Mouse (Mus musculus): ENCODE results near the gene Rbm42. TPM values are rescaled to one million over a fixed set of nuclear protein-coding genes. Genes with fewer than 3 reads are reported as not detected.

Gene Rbm42
- 41.8 and 43.3 TPM in 2 replicates for polyA plus RNA-seq (2015; fragmentation: Nextera tagmentation; extraction: Ambion mirVana)

GRCm38 (mm10) chr7:30649591-30650540 is at the start of gene Rbm42:
Gene Rbm42, minus strand, starts transcription at chr7:30650317.
- no peak for TF ChIP-seq EP300 (IDR thresholded peaks at IDR 0.05; ENCODE audit: low read depth)
- TF ChIP-seq CTCF (IDR thresholded peaks at IDR 0.05; ENCODE audit: low read depth), result no peak
- Histone ChIP-seq H3K4me2 (ENCODE audit: low read depth, low read length) (peak within 1 kb of the TSS; percentile 93), H3K9ac (replicated peaks) (peak within 1 kb of the TSS; percentile 88), H3K27ac (ENCODE audit: low read depth) (peak within 1 kb of the TSS; percentile 82), H3K4me1 (ENCODE audit: insufficient read depth) (peaks cover 12% of the 10 kb centered on the region), H3K4me3 (ENCODE audit: low read depth, low read length) (peak within 1 kb of the TSS; percentile 79), H3K36me3 (replicated peaks; ENCODE audit: insufficient read depth, low read length) (peaks cover 44% of the 10 kb centered on the region), H3K9me3 (ENCODE audit: low read length) (no peaks in the 10 kb centered on the region), H3K27me3 (ENCODE audit: insufficient read depth, low read length) (no peaks in the 10 kb centered on the region)
- peak; percentile 100 for ATAC-seq
- WGBS (ENCODE audit: insufficient replicate concordance), result 2% methylated on average over 59 of the region's 59 CpGs
- DNase-seq, result peak; percentile 98

GRCm38 (mm10) chr7:30698589-30698988 is 48.5 kb upstream of the Rbm42 start, which contains the start of gene 2200002J24Rik:
Gene 2200002J24Rik, plus strand, starts transcription at chr7:30698926.
- H3K27ac ChIP-seq (ENCODE audit: low read depth), result peak within 1 kb of the TSS; percentile 37
- H3K27me3 ChIP-seq (ENCODE audit: insufficient read depth, low read length), result no peaks in the 10 kb centered on the region
- no peaks in the 10 kb centered on the region for H3K36me3 ChIP-seq (replicated peaks; ENCODE audit: insufficient read depth, low read length)
- peaks cover 11% of the 10 kb centered on the region for H3K4me1 ChIP-seq (ENCODE audit: insufficient read depth)
- no peak within 1 kb of the TSS for H3K4me3 ChIP-seq (ENCODE audit: low read depth, low read length)
- WGBS (ENCODE audit: insufficient replicate concordance), result 49% methylated on average over 9 of the region's 9 CpGs
- no peak within 1 kb of the TSS for H3K9ac ChIP-seq (replicated peaks)
- no peak for TF ChIP-seq EP300 (IDR thresholded peaks at IDR 0.05; ENCODE audit: low read depth)
- no peak for TF ChIP-seq CTCF (IDR thresholded peaks at IDR 0.05; ENCODE audit: low read depth)
- DNase-seq, result peak; percentile 59
- no peak within 1 kb of the TSS for H3K4me2 ChIP-seq (ENCODE audit: low read depth, low read length)
- H3K9me3 ChIP-seq (ENCODE audit: low read length), result no peaks in the 10 kb centered on the region
- peak; percentile 54; the same call in 1 of the 2 replicates for ATAC-seq

- 25% methylated on average over 5 of the region's 5 CpGs for WGBS (ENCODE audit: insufficient replicate concordance)
- Histone ChIP-seq H3K36me3 (replicated peaks; ENCODE audit: insufficient read depth, low read length) (no peaks in the 10 kb centered on the region), H3K4me2 (ENCODE audit: low read depth, low read length) (no peak overlapping the region), H3K9me3 (ENCODE audit: low read length) (no peaks in the 10 kb centered on the region), H3K27ac (ENCODE audit: low read depth) (peak overlapping the region; percentile 37), H3K9ac (replicated peaks) (no peak overlapping the region), H3K4me1 (ENCODE audit: insufficient read depth) (peaks cover 11% of the 10 kb centered on the region), H3K27me3 (ENCODE audit: insufficient read depth, low read length) (no peaks in the 10 kb centered on the region), H3K4me3 (ENCODE audit: low read depth, low read length) (no peak overlapping the region)
- TF ChIP-seq CTCF (IDR thresholded peaks at IDR 0.05; ENCODE audit: low read depth) (no peak), EP300 (IDR thresholded peaks at IDR 0.05; ENCODE audit: low read depth) (no peak)
- DNase-seq (peak; percentile 26), ATAC-seq (no peak)
Measured at GRCm38 (mm10) chr7:30698101-30698500, 48.0 kb upstream of the Rbm42 start.

GRCm38 (mm10) chr7:30688325-30688724 is 38.2 kb upstream of the Rbm42 start:
- peaks cover 10% of the 10 kb centered on the region for H3K4me1 ChIP-seq (ENCODE audit: insufficient read depth)
- H3K27me3 ChIP-seq (ENCODE audit: insufficient read depth, low read length), result no peaks in the 10 kb centered on the region
- DNase-seq, result no peak
- H3K27ac ChIP-seq (ENCODE audit: low read depth), result no peak overlapping the region
- 80% methylated on average over 6 of the region's 6 CpGs for WGBS (ENCODE audit: insufficient replicate concordance)
- H3K9me3 ChIP-seq (ENCODE audit: low read length), result no peaks in the 10 kb centered on the region
- TF ChIP-seq CTCF (IDR thresholded peaks at IDR 0.05; ENCODE audit: low read depth), result no peak
- TF ChIP-seq EP300 (IDR thresholded peaks at IDR 0.05; ENCODE audit: low read depth), result no peak
- no peak for ATAC-seq
- H3K4me2 ChIP-seq (ENCODE audit: low read depth, low read length), result no peak overlapping the region
- no peak overlapping the region for H3K4me3 ChIP-seq (ENCODE audit: low read depth, low read length)
- H3K36me3 ChIP-seq (replicated peaks; ENCODE audit: insufficient read depth, low read length), result no peaks in the 10 kb centered on the region
- H3K9ac ChIP-seq (replicated peaks), result no peak overlapping the region

GRCm38 (mm10) chr7:30683425-30683824 is 33.3 kb upstream of the Rbm42 start:
- DNase-seq (no peak), ATAC-seq (no peak)
- Histone ChIP-seq H3K4me3 (ENCODE audit: low read depth, low read length) (no peak overlapping the region), H3K9me3 (ENCODE audit: low read length) (no peaks in the 10 kb centered on the region), H3K4me2 (ENCODE audit: low read depth, low read length) (no peak overlapping the region), H3K9ac (replicated peaks) (no peak overlapping the region), H3K27me3 (ENCODE audit: insufficient read depth, low read length) (no peaks in the 10 kb centered on the region), H3K4me1 (ENCODE audit: insufficient read depth) (peaks cover 10% of the 10 kb centered on the region), H3K27ac (ENCODE audit: low read depth) (no peak overlapping the region), H3K36me3 (replicated peaks; ENCODE audit: insufficient read depth, low read length) (no peaks in the 10 kb centered on the region)
- no peak for TF ChIP-seq EP300 (IDR thresholded peaks at IDR 0.05; ENCODE audit: low read depth)
- TF ChIP-seq CTCF (IDR thresholded peaks at IDR 0.05; ENCODE audit: low read depth), result no peak
- 32% methylated on average over 2 of the region's 2 CpGs for WGBS (ENCODE audit: insufficient replicate concordance)

- no peak for ATAC-seq
- no peak for DNase-seq
- no peaks in the 10 kb centered on the region for H3K36me3 ChIP-seq (replicated peaks; ENCODE audit: insufficient read depth, low read length)
- H3K27ac ChIP-seq (ENCODE audit: low read depth), result no peak overlapping the region
- no peaks in the 10 kb centered on the region for H3K9me3 ChIP-seq (ENCODE audit: low read length)
- WGBS (ENCODE audit: insufficient replicate concordance), result 77% methylated on average over 5 of the region's 5 CpGs
- H3K27me3 ChIP-seq (ENCODE audit: insufficient read depth, low read length), result no peaks in the 10 kb centered on the region
- H3K4me3 ChIP-seq (ENCODE audit: low read depth, low read length), result no peak overlapping the region
- TF ChIP-seq CTCF (IDR thresholded peaks at IDR 0.05; ENCODE audit: low read depth), result no peak
- TF ChIP-seq EP300 (IDR thresholded peaks at IDR 0.05; ENCODE audit: low read depth), result no peak
- peaks cover 4% of the 10 kb centered on the region; the same call in 1 of the 2 replicates for H3K4me1 ChIP-seq (ENCODE audit: insufficient read depth)
- H3K9ac ChIP-seq (replicated peaks), result no peak overlapping the region
- H3K4me2 ChIP-seq (ENCODE audit: low read depth, low read length), result no peak overlapping the region
Measured at GRCm38 (mm10) chr7:30681897-30682296, 31.8 kb upstream of the Rbm42 start.
